Mouse (Mus musculus) hindbrain, embryonic 14.5 days (tissue): ENCODE results near the gene Nfrkb. TPM values are rescaled to one million over a fixed set of nuclear protein-coding genes. Genes with fewer than 3 reads are reported as not detected.

Source experiments
- ATAC-seq: fragments of 200-750 bp; cut with Nextera tagmentation; 2 replicates; pipeline ENCODE4 v1.8.0; 2017; ENCODE audit warnings: moderate number of reproducible peaks, mild to moderate bottlenecking, moderate TSS enrichment, moderate library complexity; ENCODE audit not compliant: low FRiP score
- DNase-seq: peaks from one replicate; pipeline ENCODE4 v3.0.0-alpha.2; 2015; ENCODE audit warnings: low spot score
- H3K27ac ChIP-seq: fragments of 300-500 bp; sonication (generic); 2 replicates; pipeline ENCODE4 v1.5.1; 2014; ENCODE audit warnings: mild to moderate bottlenecking, moderate library complexity
- H3K27me3 ChIP-seq: fragments of 300-500 bp; sonication (generic); 2 replicates; pipeline ENCODE4 v1.6.1; 2014; ENCODE audit warnings: mild to moderate bottlenecking, low read length, mixed read lengths; ENCODE audit not compliant: control insufficient read depth, insufficient read depth
- H3K36me3 ChIP-seq: fragments of 300-500 bp; sonication (generic); replicated peaks from 2 replicates; pipeline ENCODE4 v1.6.1; 2014; ENCODE audit not compliant: control insufficient read depth, insufficient read depth
- H3K4me1 ChIP-seq: fragments of 300-500 bp; sonication (generic); replicated peaks from 2 replicates; pipeline ENCODE4 v1.6.1; 2014; ENCODE audit warnings: antibody characterized with exemption, low read length, mixed read lengths; ENCODE audit not compliant: control insufficient read depth, insufficient read depth
- H3K4me2 ChIP-seq: fragments of 300-500 bp; sonication (generic); replicated peaks from 2 replicates; pipeline ENCODE4 v1.6.1; 2014; ENCODE audit warnings: mild to moderate bottlenecking, moderate library complexity
- H3K4me3 ChIP-seq: fragments of 300-500 bp; sonication (generic); replicated peaks from 2 replicates; pipeline ENCODE4 v1.5.1; 2014; ENCODE audit warnings: mild to moderate bottlenecking, low read length
- H3K9ac ChIP-seq: fragments of 300-500 bp; sonication (generic); 2 replicates; pipeline ENCODE4 v1.6.1; 2014
- H3K9me3 ChIP-seq: fragments of 300-500 bp; sonication (generic); 2 replicates; pipeline ENCODE4 v1.6.1; 2016; ENCODE audit warnings: low read length; ENCODE audit not compliant: control insufficient read depth
- WGBS: fragments of 180-500 bp; shearing (Covaris S2); extraction: QIAGEN DNeasy Blood & Tissue Kit; methylation state at CpG from one replicate; pipeline ENCODE4 v1.1.7; 2014; 5-methylcytosine and 5-hydroxymethylcytosine counted together
- polyA plus RNA-seq: library from polyadenylated mRNA; unstranded; fragments of >200 nt; fragmentation: Nextera tagmentation; extraction: Ambion mirVana; gene quantifications from 2 replicates; pipeline ENCODE4 v1.2.1, GENCODE M21; 2014

Nfrkb gene
- polyA plus RNA-seq, 1 experiment from 2014 or later = 32.0 TPM

- Histone ChIP-seq H3K27me3 (peaks cover 19% of the 10 kb centered on the region), H3K4me1 (0 out of 2 replicates have a peak, but pooled peaks cover 5% of the 10 kb centered on the region), H3K9ac (no peak within 1 kb of the TSS), H3K27ac (no peak within 1 kb of the TSS), H3K9me3 (no peaks in the 10 kb centered on the region), H3K36me3 (no peaks in the 10 kb centered on the region), H3K4me2 (peak within 1 kb of the TSS; percentile 34), H3K4me3 (no peak within 1 kb of the TSS; the same call in 1 of the 2 replicates)
- ATAC-seq (no peak), DNase-seq (no peak)
- 10% methylated on average over 33 of the region's 33 CpGs for WGBS
These were observed 77.9 kb downstream of the Nfrkb start, which contains the start of gene Tmem45b for GRCm38 (mm10) chr9:31463692-31464474. Gene Tmem45b (minus strand): TSS chr9:31464462.

Other genes with a start within 250 kb of the Nfrkb start
- 398 and 452 TPM in 2 replicates for gene Aplp2, start 174.4 kb upstream of the Nfrkb start, polyA plus RNA-seq
- gene Prdm10, start 105.7 kb upstream of the Nfrkb start, polyA plus RNA-seq = 7.9 and 9.7 TPM in 2 replicates
- gene Tmem45b, start 78.3 kb downstream of the Nfrkb start, polyA plus RNA-seq = 0.11 and 0.27 TPM in 2 replicates